Mouse (Mus musculus) stomach, postnatal 0 days (tissue): ENCODE data around the gene Kirrel3. TPM values are rescaled to one million over a fixed set of nuclear protein-coding genes. Genes with fewer than 3 reads are reported as not detected.
A peak's percentile ranks its signal among the peaks of the same experiment; 100 is the strongest.

Experiments used
- ATAC-seq: fragments of 200-750 bp; cut with Nextera tagmentation; 2 replicates; pipeline ENCODE4 v1.8.0; 2017; ENCODE audit not compliant: low FRiP score, low TSS enrichment
- DNase-seq: peaks from one replicate; pipeline ENCODE4 v3.0.0-alpha.2; 2016; ENCODE audit warnings: low spot score
- H3K27ac ChIP-seq: fragments of 300-500 bp; sonication (generic); replicated peaks from 2 replicates; pipeline ENCODE4 v1.5.1; 2014; ENCODE audit warnings: mild to moderate bottlenecking, control low read depth
- H3K27me3 ChIP-seq: fragments of 300-500 bp; sonication (generic); 2 replicates; pipeline ENCODE4 v1.6.1; 2014; ENCODE audit warnings: low read length; ENCODE audit not compliant: control insufficient read depth, insufficient read depth
- H3K36me3 ChIP-seq: fragments of 300-500 bp; sonication (generic); 2 replicates; pipeline ENCODE4 v1.6.1; 2014; ENCODE audit warnings: low read length, mixed read lengths; ENCODE audit not compliant: control insufficient read depth, insufficient read depth
- H3K4me1 ChIP-seq: fragments of 300-500 bp; sonication (generic); replicated peaks from 2 replicates; pipeline ENCODE4 v1.6.1; 2014; ENCODE audit warnings: antibody characterized with exemption; ENCODE audit not compliant: control insufficient read depth, insufficient read depth
- H3K4me2 ChIP-seq: fragments of 300-500 bp; sonication (generic); replicated peaks from 2 replicates; pipeline ENCODE4 v1.6.1; 2014; ENCODE audit warnings: low read depth, mild to moderate bottlenecking, control low read depth, moderate library complexity
- H3K4me3 ChIP-seq: fragments of 300-500 bp; sonication (generic); 2 replicates; pipeline ENCODE4 v1.5.1; 2014; ENCODE audit warnings: low read depth, low read length, control low read depth
- H3K9ac ChIP-seq: fragments of 300-500 bp; sonication (generic); 2 replicates; pipeline ENCODE4 v1.6.1; 2014; ENCODE audit warnings: mild to moderate bottlenecking, low read length, control low read depth, mixed read lengths
- H3K9me3 ChIP-seq: fragments of 300-500 bp; sonication (generic); 2 replicates; pipeline ENCODE4 v1.6.1; 2016; ENCODE audit warnings: low read length; ENCODE audit not compliant: control insufficient read depth
- CTCF ChIP-seq: IDR thresholded peaks from 2 replicates; pipeline ENCODE4 v1.5.1; 2016; ENCODE audit warnings: antibody characterized with exemption, low read depth, mild to moderate bottlenecking, moderate library complexity
- EP300 ChIP-seq: optimal IDR thresholded peaks from 2 replicates; pipeline ENCODE3; 2016; ENCODE audit warnings: antibody characterized with exemption
- WGBS: fragments of 180-500 bp; shearing (Covaris S2); extraction: QIAGEN DNeasy Blood & Tissue Kit; methylation state at CpG from one replicate; pipeline ENCODE4 v1.1.7; 2014; 5-methylcytosine and 5-hydroxymethylcytosine counted together
- polyA plus RNA-seq: library from polyadenylated mRNA; unstranded; fragments of >200 nt; fragmentation: Nextera tagmentation; extraction: Ambion mirVana; gene quantifications from 2 replicates; pipeline ENCODE4 v1.2.1, GENCODE M21; 2015

Kirrel3 gene
- polyA plus RNA-seq, 1 experiment from 2014 or later = 1.4 TPM

GRCm38 (mm10) chr9:35017563-35017962 lies 531.9 kb downstream of the Kirrel3 start:
- Histone ChIP-seq H3K27ac (no peak overlapping the region), H3K9me3 (no peaks in the 10 kb centered on the region), H3K4me2 (no peak overlapping the region), H3K36me3 (no peaks in the 10 kb centered on the region), H3K4me1 (no peaks in the 10 kb centered on the region), H3K9ac (no peak overlapping the region), H3K4me3 (no peak overlapping the region), H3K27me3 (no peaks in the 10 kb centered on the region; the same call in 1 of the 2 replicates)
- TF ChIP-seq CTCF (no peak), EP300 (no peak)
- 25% methylated on average over 13 of the region's 13 CpGs for WGBS
- no peak for ATAC-seq
- DNase-seq = no peak

- 19% methylated on average over 5 of the region's 5 CpGs for WGBS
- TF ChIP-seq CTCF (no peak), EP300 (no peak)
- Histone ChIP-seq H3K36me3 (no peaks in the 10 kb centered on the region), H3K9ac (no peak overlapping the region), H3K4me2 (no peak overlapping the region), H3K9me3 (no peaks in the 10 kb centered on the region), H3K4me3 (no peak overlapping the region), H3K4me1 (no peaks in the 10 kb centered on the region), H3K27ac (no peak overlapping the region), H3K27me3 (no peaks in the 10 kb centered on the region; the same call in 1 of the 2 replicates)
- DNase-seq = no peak
- no peak for ATAC-seq
These were observed 532.4 kb downstream of the Kirrel3 start for GRCm38 (mm10) chr9:35018056-35018455.

- no peaks in the 10 kb centered on the region for H3K4me1 ChIP-seq
- H3K9me3 ChIP-seq = no peaks in the 10 kb centered on the region
- WGBS = 15% methylated on average over 3 of the region's 3 CpGs
- H3K27me3 ChIP-seq = no peaks in the 10 kb centered on the region; the same call in 1 of the 2 replicates
- no peak for TF ChIP-seq EP300
- peak; percentile 91 for TF ChIP-seq CTCF
- no peak overlapping the region for H3K9ac ChIP-seq
- H3K4me2 ChIP-seq = no peak overlapping the region
- DNase-seq (peak; percentile 37), ATAC-seq (peak; percentile 48; the same call in 1 of the 2 replicates)
- no peaks in the 10 kb centered on the region for H3K36me3 ChIP-seq
- no peak overlapping the region for H3K4me3 ChIP-seq
- no peak overlapping the region for H3K27ac ChIP-seq
These were observed 533.7 kb downstream of the Kirrel3 start for GRCm38 (mm10) chr9:35019372-35019771.

GRCm38 (mm10) chr9:35020015-35020653 lies 534.4 kb downstream of the Kirrel3 start:
- TF ChIP-seq EP300 (no peak), CTCF (no peak)
- no peak for DNase-seq
- H3K27ac ChIP-seq = no peak overlapping the region
- no peak overlapping the region for H3K4me2 ChIP-seq
- no peak for ATAC-seq
- H3K27me3 ChIP-seq = no peaks in the 10 kb centered on the region; the same call in 1 of the 2 replicates
- no peaks in the 10 kb centered on the region for H3K9me3 ChIP-seq
- no peak overlapping the region for H3K4me3 ChIP-seq
- H3K4me1 ChIP-seq = peaks cover 3% of the 10 kb centered on the region; the same call in 1 of the 2 replicates
- H3K36me3 ChIP-seq = no peaks in the 10 kb centered on the region
- no peak overlapping the region for H3K9ac ChIP-seq
- WGBS = 53% methylated on average over 11 of the region's 11 CpGs

GRCm38 (mm10) chr9:35021744-35022143 lies 536.0 kb downstream of the Kirrel3 start:
- H3K27me3 ChIP-seq = no peaks in the 10 kb centered on the region; the same call in 1 of the 2 replicates
- no peaks in the 10 kb centered on the region for H3K36me3 ChIP-seq
- H3K4me3 ChIP-seq = no peak overlapping the region
- H3K27ac ChIP-seq = no peak overlapping the region
- WGBS = 68% methylated on average over 1 of the region's 1 CpGs
- DNase-seq (no peak), ATAC-seq (no peak)
- no peak overlapping the region for H3K9ac ChIP-seq
- no peak for TF ChIP-seq CTCF
- no peak for TF ChIP-seq EP300
- no peaks in the 10 kb centered on the region for H3K9me3 ChIP-seq
- no peak overlapping the region for H3K4me2 ChIP-seq
- peaks cover 3% of the 10 kb centered on the region; the same call in 1 of the 2 replicates for H3K4me1 ChIP-seq
